Mouse (Mus musculus): Measurements from ENCODE around the gene Tmem160.

Gene Tmem160

DNA sequence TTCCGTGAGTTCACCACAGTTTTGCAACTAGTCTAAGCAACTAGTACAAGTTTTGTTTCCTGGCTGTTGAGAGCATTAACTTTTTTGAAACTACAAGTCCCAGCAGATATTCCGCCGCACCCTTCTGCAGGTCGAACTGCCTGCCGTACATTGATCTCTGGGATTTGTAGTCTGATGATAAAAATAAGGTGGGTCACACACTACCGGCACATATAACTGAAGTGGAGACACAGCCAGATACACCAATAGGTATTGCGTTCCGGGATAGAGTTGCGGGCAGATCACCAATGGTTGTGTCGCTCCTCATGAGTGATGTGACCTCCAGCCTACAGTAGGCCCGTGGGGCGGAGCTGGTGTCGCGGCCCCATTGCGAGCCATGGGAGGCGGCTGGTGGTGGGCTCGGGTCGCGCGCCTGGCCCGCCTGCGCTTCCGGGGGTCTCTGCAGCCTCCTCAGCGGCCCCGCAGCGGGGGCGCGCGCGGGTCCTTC is at the start of gene Tmem160:
Gene Tmem160, plus strand, starts transcription at position 193 of the 487 bp plus-strand sequence.
- peak; percentile 92 for DNase-seq

DNA sequence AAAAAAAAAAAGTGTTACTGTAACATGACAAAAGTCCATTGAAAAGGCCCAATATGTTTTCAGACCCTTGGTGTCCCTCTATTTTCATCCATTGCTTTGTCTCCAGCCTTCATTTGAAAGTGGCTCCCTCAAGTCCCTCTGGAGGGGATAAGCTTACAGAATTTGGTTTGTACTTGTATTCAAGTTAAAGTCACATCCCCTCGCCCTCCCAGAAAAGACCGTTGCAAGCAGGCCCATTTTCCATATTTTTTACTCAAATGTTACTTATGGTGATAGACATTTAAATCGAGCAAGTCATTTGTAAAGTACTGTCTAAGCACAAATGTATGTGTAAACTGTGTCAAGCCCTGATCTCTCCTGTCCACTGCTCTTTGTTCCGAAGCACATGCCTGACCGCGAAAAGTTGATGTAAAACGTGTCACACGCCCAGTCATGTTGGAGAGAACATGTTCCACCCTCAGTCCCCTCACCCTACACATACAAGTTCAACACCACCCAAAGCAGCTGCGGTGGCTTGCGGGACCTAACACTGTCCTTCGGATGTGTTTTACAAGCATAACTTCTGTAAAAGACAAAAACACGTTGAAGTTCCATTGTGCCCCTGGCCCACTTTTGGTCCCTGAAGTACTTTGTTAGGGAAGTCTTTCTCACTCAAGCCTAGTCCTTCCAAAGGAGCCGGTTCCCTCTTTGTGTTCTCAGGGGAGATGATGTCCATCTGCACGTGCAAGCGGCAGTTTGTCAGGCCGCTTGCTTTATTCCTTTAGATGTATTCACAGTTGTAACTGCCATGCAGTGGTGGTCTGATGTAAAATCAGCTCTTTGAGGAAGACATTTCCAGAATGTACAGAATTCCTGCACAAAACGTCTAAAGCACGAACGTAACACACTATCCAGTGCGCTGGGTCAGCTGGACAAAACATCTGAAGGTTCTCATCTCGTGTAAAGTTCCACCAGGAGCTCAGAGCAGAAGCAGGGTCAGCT is 49.3 kb upstream of the Tmem160 start:
- DNase-seq, result no peak

- no peak for DNase-seq
These were observed 48.1 kb upstream of the Tmem160 start for GRCm38 (mm10) chr7:16404315-16405072.

- peak; percentile 51 for DNase-seq
These were observed 47.5 kb upstream of the Tmem160 start for GRCm38 (mm10) chr7:16405073-16405455.

DNA sequence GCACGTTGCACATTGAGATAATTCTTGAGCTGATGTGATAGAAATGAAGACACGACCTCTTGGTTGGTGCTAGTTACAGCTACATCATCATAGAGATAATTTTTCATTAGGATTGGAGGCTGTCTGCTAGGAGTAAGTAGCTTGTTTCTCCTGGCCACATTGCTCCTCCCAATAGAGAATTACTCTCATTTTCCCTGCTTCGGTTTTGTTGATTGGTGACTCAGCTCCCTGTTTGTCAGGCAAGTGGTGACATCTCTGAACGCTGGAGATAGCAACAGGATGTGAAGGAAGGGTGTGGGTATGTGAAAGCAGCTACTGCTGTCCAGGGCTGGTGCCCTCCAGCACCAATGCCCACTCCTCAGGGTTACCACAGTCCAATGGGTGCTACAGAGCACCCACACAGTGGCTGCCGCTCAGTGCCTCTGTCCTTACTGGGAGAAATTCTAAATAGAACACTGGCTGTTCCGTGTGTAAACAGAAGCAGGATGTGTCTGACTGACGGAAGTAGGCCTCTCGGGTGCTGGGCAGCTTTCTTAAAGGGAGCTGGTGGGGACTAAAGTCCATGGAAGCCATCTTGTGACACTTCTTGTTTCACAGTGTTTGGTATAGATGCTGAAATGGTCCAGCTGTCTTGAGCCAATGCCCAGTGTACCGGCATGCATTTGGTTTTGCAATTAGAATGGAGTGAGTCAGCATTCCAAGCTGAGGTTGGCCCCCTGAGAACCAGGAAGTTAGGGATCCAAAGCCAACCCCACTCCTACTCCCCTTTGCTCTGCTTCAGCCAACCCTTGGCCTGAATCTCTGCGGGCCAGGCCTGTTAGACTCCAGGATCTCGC is 46.8 kb upstream of the Tmem160 start:
- DNase-seq, result no peak

DNA sequence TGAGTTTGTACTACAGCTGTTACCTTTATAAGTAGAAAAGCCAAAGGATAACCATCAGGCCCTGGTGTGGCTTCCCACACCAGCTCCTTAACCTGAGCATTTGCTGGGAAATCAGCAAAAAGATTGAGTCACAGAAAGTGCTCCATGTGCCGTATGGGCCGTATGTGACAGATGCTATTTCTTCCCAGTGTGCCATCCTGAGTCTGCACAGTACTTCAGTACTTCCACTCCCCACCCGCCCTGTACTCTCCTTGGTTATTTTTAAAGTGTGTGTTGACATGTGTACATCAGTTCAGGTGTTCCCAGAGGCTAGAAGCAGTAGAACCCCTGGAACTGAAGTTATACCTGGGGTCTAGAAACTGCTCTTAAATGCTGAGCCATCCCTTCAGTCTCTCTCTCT is 45.6 kb upstream of the Tmem160 start:
- DNase-seq, result no peak

- DNase-seq, result no peak
These were observed 41.5 kb upstream of the Tmem160 start for GRCm38 (mm10) chr7:16411100-16411499.

GRCm38 (mm10) chr7:16412220-16412896 is 40.2 kb upstream of the Tmem160 start:
- DNase-seq, result no peak

DNA sequence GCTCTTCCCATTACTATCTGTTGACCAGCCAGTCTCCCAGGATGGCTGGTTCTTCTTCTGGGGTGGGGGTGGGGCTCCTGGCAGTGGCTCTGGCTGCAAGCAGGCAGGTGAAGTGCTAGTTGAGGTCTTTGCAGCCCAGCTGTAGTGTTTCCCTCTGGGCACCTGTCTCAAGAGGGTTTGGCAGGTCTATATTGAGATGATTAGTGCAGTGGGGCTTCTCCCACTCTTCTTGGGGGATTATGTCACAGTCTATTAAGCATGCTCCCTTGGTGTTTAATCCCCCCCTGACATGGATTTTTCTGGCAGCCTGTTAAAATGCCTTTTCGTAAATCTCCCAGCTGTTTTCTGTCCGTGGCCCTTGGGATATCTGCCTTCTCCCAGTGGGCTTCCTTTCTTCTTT is 39.6 kb upstream of the Tmem160 start:
- DNase-seq, result no peak

DNA sequence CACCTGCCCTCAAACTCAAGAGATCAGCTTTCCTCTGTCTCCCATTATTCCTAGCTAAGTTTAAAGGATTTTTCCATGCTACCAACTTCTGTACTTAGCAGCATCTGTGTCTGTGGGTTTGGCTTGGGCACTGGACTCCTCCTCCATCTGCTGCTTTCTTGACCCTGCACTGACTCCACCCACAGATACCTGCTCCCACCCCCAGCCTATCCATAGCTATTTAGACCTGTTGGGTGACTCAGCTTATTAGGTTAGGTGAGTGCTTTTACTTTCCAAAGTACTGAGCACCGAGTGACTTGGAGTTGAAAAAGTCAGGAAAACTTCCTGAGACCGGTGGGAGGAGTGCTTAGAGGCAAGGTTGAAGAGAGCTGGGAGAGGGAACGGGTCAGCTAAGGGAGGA is 37.2 kb upstream of the Tmem160 start:
- no peak for DNase-seq

GRCm38 (mm10) chr7:16417141-16417771 is 35.3 kb upstream of the Tmem160 start:
- DNase-seq, result no peak

DNA sequence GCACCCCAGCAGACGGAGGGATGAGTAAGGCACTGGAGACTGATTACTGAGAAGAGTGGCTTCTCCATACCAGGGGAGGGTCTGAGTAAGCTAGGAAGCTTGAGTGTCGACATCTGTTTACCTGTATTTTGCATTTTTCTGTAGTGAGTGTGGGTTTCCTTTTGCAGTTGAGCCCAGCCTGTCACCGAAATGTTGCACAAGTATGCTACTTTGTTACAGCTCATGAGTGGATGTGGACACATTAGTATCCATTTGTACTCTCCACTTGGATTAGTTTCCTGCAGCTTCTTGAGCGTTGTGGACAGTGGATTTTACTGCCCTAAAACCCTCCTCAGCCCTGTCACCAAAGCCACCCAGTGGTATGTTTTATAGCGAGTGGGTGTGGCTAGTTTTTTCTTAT is 33.9 kb upstream of the Tmem160 start:
- no peak for DNase-seq

DNA sequence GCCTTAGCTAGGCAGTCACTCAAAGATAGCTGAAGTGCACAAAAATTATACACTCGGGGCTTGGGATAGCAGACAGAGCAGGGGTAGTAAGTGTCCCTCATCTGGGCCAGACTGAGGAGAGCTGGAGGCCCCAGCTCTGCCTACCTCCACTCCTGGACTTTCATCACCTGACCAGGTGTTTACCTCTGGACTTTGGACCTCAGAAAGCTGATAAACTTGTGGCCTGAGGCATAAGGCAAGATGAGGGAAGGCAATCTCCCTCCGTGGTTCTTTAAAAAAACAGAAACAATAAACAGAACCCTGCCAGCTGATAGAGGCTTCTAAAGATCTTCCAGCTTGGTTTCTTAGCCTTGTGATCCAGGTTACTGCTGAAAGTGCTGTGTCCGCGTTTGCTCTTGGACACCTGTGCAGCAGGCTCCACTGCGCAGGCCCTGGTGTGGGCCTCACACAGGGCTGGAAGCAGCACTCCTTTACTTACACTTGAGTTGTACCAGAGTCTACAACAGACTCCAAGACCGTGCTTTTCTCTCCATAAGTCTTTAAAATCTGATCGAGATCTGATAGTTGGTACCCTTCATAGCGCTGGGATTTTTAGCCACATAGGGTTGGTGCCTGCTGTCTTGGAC is 32.0 kb upstream of the Tmem160 start:
- no peak for DNase-seq

DNA sequence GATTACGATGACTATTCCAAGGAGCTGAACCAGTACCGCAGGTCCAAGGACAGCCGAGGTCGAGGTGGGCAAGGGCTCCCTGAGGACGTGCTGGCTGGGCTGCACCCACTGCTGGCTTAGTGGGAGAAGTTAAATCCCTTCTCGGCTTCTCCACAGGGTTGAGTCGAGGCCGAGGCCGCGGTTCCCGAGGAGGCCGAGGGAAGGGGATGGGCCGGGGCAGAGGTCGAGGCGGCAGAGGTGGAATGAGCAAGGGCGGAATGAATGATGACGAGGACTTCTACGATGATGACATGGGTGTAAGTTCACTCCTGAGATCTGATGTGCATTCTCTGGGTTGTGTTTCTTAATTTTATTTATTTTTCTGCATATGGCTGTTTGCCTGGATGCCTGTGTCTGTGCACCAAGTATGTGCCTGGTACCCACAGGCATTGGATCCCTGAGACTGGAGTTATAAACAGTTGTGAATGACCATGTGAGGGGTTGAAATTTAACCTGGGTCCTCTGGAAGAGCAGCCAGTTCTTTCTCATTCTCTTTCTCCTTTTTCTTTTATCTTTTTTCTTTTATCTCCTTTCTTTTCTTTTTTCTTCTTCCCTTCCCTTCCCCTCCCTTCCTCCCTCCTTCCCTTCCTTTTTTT is 30.2 kb upstream of the Tmem160 start:
- DNase-seq, result no peak

- DNase-seq, result no peak
These were observed 28.8 kb upstream of the Tmem160 start for GRCm38 (mm10) chr7:16423731-16424130.

GRCm38 (mm10) chr7:16425721-16426120 is 26.9 kb upstream of the Tmem160 start:
- no peak for DNase-seq

GRCm38 (mm10) chr7:16426129-16426729 is 26.4 kb upstream of the Tmem160 start:
- DNase-seq, result peak; percentile 66

DNA sequence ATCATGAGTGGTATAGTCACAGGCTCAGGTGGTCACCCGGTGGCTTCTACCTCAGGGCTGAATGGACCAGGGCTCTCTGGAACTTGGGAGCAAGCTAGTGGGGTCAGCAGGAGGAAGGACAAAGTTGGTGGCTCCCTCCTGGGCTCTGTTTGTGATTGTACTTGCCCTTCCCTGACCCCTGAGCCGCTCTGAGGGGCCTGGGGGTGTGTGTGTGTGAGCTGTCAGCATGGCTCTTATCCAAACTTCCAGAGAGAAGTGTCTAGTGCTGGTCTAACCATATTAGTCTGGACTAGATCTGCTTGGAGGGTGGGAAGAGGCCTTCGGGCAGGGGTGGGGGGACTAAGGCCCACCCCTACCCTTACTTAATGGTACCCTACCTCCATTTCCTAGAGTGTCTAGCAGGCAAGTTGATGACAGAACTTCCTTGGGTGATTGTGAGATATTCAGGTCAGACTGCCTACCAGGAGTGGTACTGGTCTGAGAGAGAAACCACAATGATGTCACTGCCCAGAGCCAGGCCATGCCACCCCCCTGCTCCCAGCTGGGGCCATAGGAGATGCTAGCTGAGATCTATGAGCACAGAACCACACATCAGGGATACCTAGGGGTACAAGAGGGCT is 19.1 kb upstream of the Tmem160 start:
- DNase-seq, result no peak

GRCm38 (mm10) chr7:16435088-16435487 is 17.5 kb upstream of the Tmem160 start:
- DNase-seq, result no peak

DNA sequence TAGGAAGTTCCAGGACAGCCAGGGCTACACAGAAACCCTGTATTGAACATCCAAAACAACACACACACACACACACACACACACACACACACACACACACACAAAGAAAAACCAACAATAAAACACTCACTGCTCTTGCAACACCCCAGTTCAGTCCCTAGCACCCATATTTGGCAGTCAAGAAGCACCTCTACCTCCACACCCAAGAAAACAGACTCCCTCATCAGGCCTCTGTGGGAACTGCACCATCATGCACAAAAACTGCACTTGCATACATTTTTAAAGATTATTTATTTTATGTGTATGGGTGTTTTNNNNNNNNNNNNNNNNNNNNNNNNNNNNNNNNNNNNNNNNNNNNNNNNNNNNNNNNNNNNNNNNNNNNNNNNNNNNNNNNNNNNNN is 11.3 kb upstream of the Tmem160 start:
- DNase-seq, result no peak
